Mouse (Mus musculus): Measurements from ENCODE around the gene Tmem213. TPM values are rescaled to one million over a fixed set of nuclear protein-coding genes. Genes with fewer than 3 reads are reported as not detected.

The Tmem213 gene
- total and polyA plus RNA-seq, 3 experiments: not detected

- dilution Hi-C loops (cut with MboI; ENCODE audit: extremely low pct_ligation_motif_present, extremely low pct_unique_long_range_greater_than_20kb, low sequenced_read_pairs): no loop called here
- Histone ChIP-seq H3K9me3 (replicated peaks; ENCODE audit: low read length) (no peaks in the 10 kb centered on the region), H3K27ac (ENCODE audit: insufficient read depth, low read depth) (no peak overlapping the region), H3K9ac (ENCODE audit: insufficient read depth, low read depth) (no peak overlapping the region), H3K27me3 (replicated peaks) (no peaks in the 10 kb centered on the region), H3K79me2 (replicated peaks; ENCODE audit: control insufficient read depth, extremely low read depth, insufficient read depth, poor library complexity, severe bottlenecking) (no peaks in the 10 kb centered on the region), H3K4me2 (ENCODE audit: insufficient read depth, low read depth, poor library complexity, severe bottlenecking) (no peak overlapping the region), H3K4me3 (replicated peaks in 1 of 3; ENCODE audit: low read depth in 2 of 3, low read length in 2 of 3, poor library complexity in 1 of 3) (no peak overlapping the region), H3K4me1 (ENCODE audit: control insufficient read depth in 1 of 2, insufficient read depth in 2 of 2) (peaks cover 5 to 23% of the 10 kb centered on the region in 2 experiments; a peak in 3 of 4 replicates), H3K36me3 (replicated peaks in 1 of 2; ENCODE audit: control insufficient read depth in 1 of 2, insufficient read depth in 1 of 2, low read length in 1 of 2) (peaks cover 0 to 20% of the 10 kb centered on the region in 2 experiments)
- no peak for TF ChIP-seq ZMIZ1 (IDR thresholded peaks at IDR 0.05; ENCODE audit: low read depth, low read length)
- TF ChIP-seq RAD21 (IDR thresholded peaks at IDR 0.05; ENCODE audit: low read depth, low read length): no peak
- TF ChIP-seq POLR2AphosphoS2 (IDR thresholded peaks at IDR 0.05; ENCODE audit: low read depth, low read length): no peak
- TF ChIP-seq NELFE (IDR thresholded peaks at IDR 0.05; ENCODE audit: low read depth, low read length): no peak
- TF ChIP-seq HCFC1 (IDR thresholded peaks at IDR 0.05; ENCODE audit: low read depth, low read length): no peak
- no peak for TF ChIP-seq PAX5 (IDR thresholded peaks at IDR 0.05; ENCODE audit: low read length)
- no peak for TF ChIP-seq ETS1 (conservative IDR thresholded peaks at IDR 0.05; ENCODE audit: low read depth, low read length)
- no peak for TF ChIP-seq ZKSCAN1 (IDR thresholded peaks at IDR 0.05; ENCODE audit: borderline replicate concordance, low read depth, low read length)
- TF ChIP-seq EP300 (IDR thresholded peaks at IDR 0.05; ENCODE audit: low read length): no peak
- no peak for TF ChIP-seq CHD1 (IDR thresholded peaks at IDR 0.05; ENCODE audit: low read depth, low read length)
- no peak for TF ChIP-seq MAZ (IDR thresholded peaks at IDR 0.05; ENCODE audit: low read depth, low read length)
- TF ChIP-seq ELF1 (IDR thresholded peaks at IDR 0.05; ENCODE audit: low read depth, low read length): no peak
- no peak for TF ChIP-seq CHD2 (IDR thresholded peaks at IDR 0.05; ENCODE audit: low read length)
- no peak for TF ChIP-seq USF1 (IDR thresholded peaks at IDR 0.05; ENCODE audit: low read depth, low read length)
- DNase-seq (ENCODE audit: extremely low read depth): no peak
- in situ Hi-C loops (cut with MboI; ENCODE audit: low pct_ligation_motif_present, low pct_unique_long_range_greater_than_20kb, low sequenced_read_pairs): loop anchor here (5.0 to 25.0 kb wide), 2 partner anchors 83 to 373 kb away; partner anchors contain the start of gene Fmc1
Measured at GRCm38 (mm10) chr6:38164705-38165104, 55.6 kb downstream of the Tmem213 start.

- Histone ChIP-seq H3K9me3 (replicated peaks; ENCODE audit: low read length) (no peaks in the 10 kb centered on the region), H3K27me3 (replicated peaks) (no peaks in the 10 kb centered on the region), H3K4me2 (ENCODE audit: insufficient read depth, low read depth, poor library complexity, severe bottlenecking) (no peak overlapping the region), H3K36me3 (replicated peaks in 1 of 2; ENCODE audit: control insufficient read depth in 1 of 2, insufficient read depth in 1 of 2, low read length in 1 of 2) (peaks cover 0 to 24% of the 10 kb centered on the region in 2 experiments), H3K9ac (ENCODE audit: insufficient read depth, low read depth) (no peak overlapping the region), H3K4me1 (ENCODE audit: control insufficient read depth in 1 of 2, insufficient read depth in 2 of 2) (peaks cover 5 to 21% of the 10 kb centered on the region in 2 experiments; a peak in 3 of 4 replicates), H3K79me2 (replicated peaks; ENCODE audit: control insufficient read depth, extremely low read depth, insufficient read depth, poor library complexity, severe bottlenecking) (no peaks in the 10 kb centered on the region), H3K27ac (ENCODE audit: insufficient read depth, low read depth) (no peak overlapping the region), H3K4me3 (replicated peaks in 1 of 3; ENCODE audit: low read depth in 2 of 3, low read length in 2 of 3, poor library complexity in 1 of 3) (no peak overlapping the region)
- no peak for DNase-seq (ENCODE audit: extremely low read depth)
- no peak for TF ChIP-seq USF2 (conservative IDR thresholded peaks at IDR 0.05; ENCODE audit: low read depth, low read length)
- TF ChIP-seq TBP (conservative IDR thresholded peaks at IDR 0.05; ENCODE audit: low read depth, low read length): no peak
- TF ChIP-seq POLR2AphosphoS2 (IDR thresholded peaks at IDR 0.05; ENCODE audit: low read depth, low read length): no peak
- TF ChIP-seq CTCF (conservative IDR thresholded peaks at IDR 0.05 in 1 of 2, IDR thresholded peaks at IDR 0.05 in 1 of 2; ENCODE audit: low read depth in 2 of 2, low read length in 2 of 2): no peak
- no peak for TF ChIP-seq MYC (IDR thresholded peaks at IDR 0.05; ENCODE audit: low read depth, low read length)
- no peak for TF ChIP-seq MAFK (IDR thresholded peaks at IDR 0.05; ENCODE audit: insufficient replicate concordance, low read length)
- no peak for TF ChIP-seq MEF2A (IDR thresholded peaks at IDR 0.05; ENCODE audit: borderline replicate concordance, low read depth, low read length)
- no peak for TF ChIP-seq ZKSCAN1 (IDR thresholded peaks at IDR 0.05; ENCODE audit: borderline replicate concordance, low read depth, low read length)
- TF ChIP-seq SIN3A (IDR thresholded peaks at IDR 0.05; ENCODE audit: low read length): no peak
- no peak for TF ChIP-seq EP300 (IDR thresholded peaks at IDR 0.05; ENCODE audit: low read length)
- no peak for TF ChIP-seq USF1 (IDR thresholded peaks at IDR 0.05; ENCODE audit: low read depth, low read length)
- dilution Hi-C loops (cut with MboI; ENCODE audit: extremely low pct_ligation_motif_present, extremely low pct_unique_long_range_greater_than_20kb, low sequenced_read_pairs): no loop called here
- in situ Hi-C loops (cut with MboI; ENCODE audit: low pct_ligation_motif_present, low pct_unique_long_range_greater_than_20kb, low sequenced_read_pairs): loop anchor here (5.0 to 25.0 kb wide), 2 partner anchors 82 to 372 kb away; partner anchors contain the start of gene Fmc1
Measured at GRCm38 (mm10) chr6:38165385-38165784, 56.3 kb downstream of the Tmem213 start.

Other genes starting within 250 kb of the Tmem213 start
- gene Trim24, start 238.4 kb upstream of the Tmem213 start, total RNA-seq (2012; rRNA removed): 23.2 and 23.7 TPM in 2 replicates
- 35.7 and 40.2 TPM in 2 replicates for gene Trim24, start 238.4 kb upstream of the Tmem213 start, total RNA-seq (2014; rRNA removed)
- gene Trim24, start 238.4 kb upstream of the Tmem213 start, polyA plus RNA-seq (2012; ENCODE audit: insufficient read length, low read depth): 28.4 and 31.7 TPM in 2 replicates
- gene Svopl, start 62.3 kb upstream of the Tmem213 start, total RNA-seq (2012; rRNA removed): not detected in 2 replicates
- gene Svopl, start 62.3 kb upstream of the Tmem213 start, total RNA-seq (2014; rRNA removed): not detected in 2 replicates
- not detected in 2 replicates for gene Svopl, start 62.3 kb upstream of the Tmem213 start, polyA plus RNA-seq (2012; ENCODE audit: insufficient read length, low read depth)
- not detected in 2 replicates for gene Atp6v0a4, start 15.3 kb downstream of the Tmem213 start, total RNA-seq (2012; rRNA removed)
- not detected in 2 replicates for gene Atp6v0a4, start 15.3 kb downstream of the Tmem213 start, total RNA-seq (2014; rRNA removed)
- not detected in 2 replicates for gene Atp6v0a4, start 15.3 kb downstream of the Tmem213 start, polyA plus RNA-seq (2012; ENCODE audit: insufficient read length, low read depth)
- gene D630045J12Rik, start 144.8 kb downstream of the Tmem213 start, total RNA-seq (2012; rRNA removed): 1.3 and 1.7 TPM in 2 replicates
- 0.43 and 0.48 TPM in 2 replicates for gene D630045J12Rik, start 144.8 kb downstream of the Tmem213 start, total RNA-seq (2014; rRNA removed)
- gene D630045J12Rik, start 144.8 kb downstream of the Tmem213 start, polyA plus RNA-seq (2012; ENCODE audit: insufficient read length, low read depth): 3.4 and 4.9 TPM in 2 replicates
- 2.3 and 3.1 TPM in 2 replicates for gene Zc3hav1l, start 190.0 kb downstream of the Tmem213 start, total RNA-seq (2012; rRNA removed)
- 2.8 and 2.9 TPM in 2 replicates for gene Zc3hav1l, start 190.0 kb downstream of the Tmem213 start, total RNA-seq (2014; rRNA removed)
- gene Zc3hav1l, start 190.0 kb downstream of the Tmem213 start, polyA plus RNA-seq (2012; ENCODE audit: insufficient read length, low read depth): 5.1 and 6.3 TPM in 2 replicates
- gene Zc3hav1, start 245.3 kb downstream of the Tmem213 start, total RNA-seq (2012; rRNA removed): 67.2 and 68.7 TPM in 2 replicates
- 49.8 and 51.8 TPM in 2 replicates for gene Zc3hav1, start 245.3 kb downstream of the Tmem213 start, total RNA-seq (2014; rRNA removed)
- 50.1 and 58.1 TPM in 2 replicates for gene Zc3hav1, start 245.3 kb downstream of the Tmem213 start, polyA plus RNA-seq (2012; ENCODE audit: insufficient read length, low read depth)

All from CH12.LX (cell line).